Mouse (Mus musculus) thymus, postnatal 10 days (tissue): ENCODE data around the gene Ints7.

ENCODE experiments used
- DNase-seq, 2 experiments: peaks; one replicate each; pipeline ENCODE4 v3.0.0; 2021; ENCODE audit warnings: low spot score in 2 of 2

The Ints7 gene

GRCm38 (mm10) chr1:191575458-191576247, at the start of gene Ints7, which contains the start of gene Dtl:
TSS of gene Ints7 (plus strand) at chr1:191575636.
TSS of gene Dtl (minus strand) at chr1:191575544.
- peak; percentile 100 for DNase-seq

- no peak for DNase-seq
Measured at GRCm38 (mm10) chr1:191527089-191527488, 48.3 kb upstream of the Ints7 start.

- DNase-seq = peak; percentile 53 to 54
Measured at GRCm38 (mm10) chr1:191527921-191528612, 47.4 kb upstream of the Ints7 start.

DNA sequence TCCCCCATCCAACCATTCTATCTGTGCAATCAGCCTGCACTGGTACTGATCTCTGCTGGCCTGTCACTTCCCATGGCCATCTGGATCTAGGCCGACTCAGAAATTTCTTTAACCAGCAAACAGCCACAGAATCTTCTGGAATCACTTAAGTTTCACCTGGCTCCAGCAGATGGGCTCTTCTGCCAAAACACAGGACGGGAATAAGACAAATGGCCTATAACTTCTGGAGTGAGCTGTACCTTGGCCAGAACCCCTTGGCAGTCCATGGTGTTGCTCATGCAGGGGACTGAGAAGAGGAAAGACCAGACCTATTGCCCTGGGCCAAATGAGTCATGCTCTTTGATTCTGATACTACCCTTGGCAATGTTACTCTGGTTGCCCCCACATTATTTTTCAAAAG, 46.0 kb upstream of the Ints7 start:
- DNase-seq = no peak

DNA sequence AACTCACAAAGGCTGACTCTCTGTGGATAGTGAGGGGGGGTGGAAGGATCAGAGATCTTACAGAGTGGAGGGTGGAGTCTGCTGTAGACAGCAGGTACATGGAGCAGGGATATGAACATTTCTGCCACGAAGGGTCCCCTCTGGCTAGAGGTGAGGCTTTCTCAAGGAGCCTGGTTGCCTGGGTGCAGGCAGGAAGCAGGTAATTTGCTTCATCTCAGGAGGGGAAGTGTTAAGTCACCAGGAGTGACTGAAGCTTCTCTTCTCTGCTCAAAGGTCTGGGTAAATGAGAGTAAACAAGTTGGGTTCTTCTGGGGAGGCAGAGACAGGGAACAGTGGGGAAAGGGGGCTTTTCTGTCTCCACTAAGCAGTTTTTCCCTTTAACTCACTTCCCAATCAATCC, 44.4 kb upstream of the Ints7 start:
- no peak for DNase-seq

DNA sequence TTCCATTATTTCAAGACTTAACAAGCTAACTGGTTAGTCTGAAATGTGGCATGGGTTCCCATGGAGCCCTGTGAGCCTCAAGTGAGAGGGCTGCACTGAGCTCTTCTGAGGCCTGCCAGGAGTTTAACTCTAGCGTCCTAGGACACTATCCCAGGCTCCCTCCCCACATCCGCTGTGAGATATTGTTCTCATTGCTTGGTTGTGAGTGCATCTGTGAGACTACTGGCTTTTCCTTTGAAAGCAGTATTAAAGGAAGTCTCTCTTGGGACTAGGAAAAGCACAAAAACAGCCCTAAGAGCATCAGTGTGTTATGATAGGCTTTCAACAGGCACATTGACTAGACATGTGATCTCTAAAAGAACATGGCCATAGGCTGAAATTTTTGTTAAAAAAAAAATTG, 40.5 kb upstream of the Ints7 start:
- DNase-seq = no peak

- DNase-seq = no peak
Measured at GRCm38 (mm10) chr1:191540300-191540699, 35.1 kb upstream of the Ints7 start.

GRCm38 (mm10) chr1:191541014-191541413, 34.4 kb upstream of the Ints7 start:
- no peak for DNase-seq

DNA sequence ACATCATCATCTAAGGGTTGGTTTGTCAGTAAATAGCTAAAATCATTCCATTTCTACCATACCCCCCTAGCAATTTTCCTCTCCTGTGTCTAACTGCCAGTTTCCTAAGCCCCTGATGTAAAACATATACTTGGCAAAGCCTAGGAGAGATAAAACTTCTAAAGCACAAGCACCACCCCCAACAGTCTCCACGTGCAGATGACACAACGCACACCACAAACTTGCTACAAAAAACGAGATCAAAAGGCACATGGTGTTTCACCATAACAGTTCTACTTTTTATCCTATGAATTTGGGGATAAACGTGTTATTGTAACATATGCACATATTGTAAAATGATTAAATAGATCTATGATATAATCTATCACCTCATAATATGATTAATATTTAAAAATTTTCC, 33.8 kb upstream of the Ints7 start:
- peak in 1 of 2 experiments; percentile 18 for DNase-seq

DNA sequence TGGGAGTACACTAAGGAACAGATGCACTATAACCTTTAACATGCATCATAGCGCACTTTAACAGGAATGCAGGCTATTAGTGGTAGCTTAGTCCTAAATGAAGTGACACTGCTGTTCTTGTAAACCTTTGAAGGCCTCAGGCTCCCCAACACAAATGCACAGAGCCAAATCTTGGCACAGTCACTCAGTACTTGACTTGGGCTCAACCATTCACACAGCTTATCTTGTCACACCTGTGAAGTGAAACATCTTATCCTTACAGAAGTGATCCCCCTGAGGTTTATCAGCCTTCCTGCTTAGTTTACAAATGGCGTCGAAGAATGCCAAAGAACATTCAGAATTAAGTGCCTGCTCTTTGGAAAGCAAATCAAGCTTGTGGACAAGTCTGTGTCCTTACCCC, 31.7 kb upstream of the Ints7 start:
- DNase-seq = no peak

DNA sequence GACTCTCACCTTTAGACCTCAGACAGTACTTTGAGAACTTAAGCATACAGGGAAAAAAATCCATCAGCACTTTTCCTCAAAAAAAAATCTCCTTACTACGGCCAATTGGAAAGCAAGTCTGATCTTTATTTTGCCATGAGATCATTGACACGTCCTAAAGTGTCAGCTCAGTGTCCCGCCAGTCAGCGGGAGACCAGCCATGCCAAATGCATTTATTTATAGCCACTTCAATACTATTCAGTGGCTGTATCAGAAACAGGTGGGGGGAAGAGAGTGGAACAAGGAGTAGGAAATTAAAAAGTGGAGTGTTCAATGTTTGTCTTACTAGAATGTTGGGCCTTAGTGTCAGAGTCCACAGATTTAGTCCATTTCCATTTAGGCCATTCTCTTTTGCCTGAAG, 24.6 kb upstream of the Ints7 start:
- no peak for DNase-seq

DNA sequence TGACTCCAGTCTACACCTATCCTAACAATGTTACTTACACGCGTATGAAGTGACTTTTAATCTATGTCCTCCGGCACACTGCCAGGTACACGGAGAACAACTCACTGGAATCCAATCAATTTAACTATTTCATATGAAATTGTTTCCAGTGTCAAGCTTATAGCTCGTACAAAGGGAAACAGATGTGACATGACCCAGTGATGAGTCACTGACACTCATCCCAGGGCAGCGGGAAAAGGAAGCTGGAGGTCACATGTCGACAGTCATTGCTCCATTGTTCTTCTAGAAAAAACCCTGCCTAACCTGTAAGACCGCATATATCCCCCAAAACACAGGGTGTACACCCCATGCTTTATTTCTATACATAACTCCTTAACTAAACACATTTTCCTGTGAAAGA, 18.3 kb upstream of the Ints7 start:
- DNase-seq = no peak

DNA sequence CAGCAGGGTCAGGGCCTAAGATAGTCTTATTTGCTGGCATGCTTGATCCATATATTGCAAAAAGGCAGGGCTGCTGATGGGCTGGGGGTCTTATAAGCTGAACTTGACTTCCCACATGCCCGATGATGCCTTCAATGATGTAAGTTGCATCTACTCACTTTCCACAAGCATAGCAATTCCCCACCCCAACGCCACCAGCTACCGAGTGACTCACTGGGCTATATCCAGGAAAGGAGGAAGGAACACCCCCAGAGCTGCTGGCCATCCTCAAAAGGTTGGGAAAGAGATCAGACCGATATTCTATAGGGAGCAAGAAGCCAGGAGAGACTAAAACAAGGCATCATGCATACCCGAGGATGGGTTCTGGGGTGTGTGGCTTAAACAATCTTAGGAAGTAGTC, 15.7 kb upstream of the Ints7 start:
- no peak for DNase-seq

DNA sequence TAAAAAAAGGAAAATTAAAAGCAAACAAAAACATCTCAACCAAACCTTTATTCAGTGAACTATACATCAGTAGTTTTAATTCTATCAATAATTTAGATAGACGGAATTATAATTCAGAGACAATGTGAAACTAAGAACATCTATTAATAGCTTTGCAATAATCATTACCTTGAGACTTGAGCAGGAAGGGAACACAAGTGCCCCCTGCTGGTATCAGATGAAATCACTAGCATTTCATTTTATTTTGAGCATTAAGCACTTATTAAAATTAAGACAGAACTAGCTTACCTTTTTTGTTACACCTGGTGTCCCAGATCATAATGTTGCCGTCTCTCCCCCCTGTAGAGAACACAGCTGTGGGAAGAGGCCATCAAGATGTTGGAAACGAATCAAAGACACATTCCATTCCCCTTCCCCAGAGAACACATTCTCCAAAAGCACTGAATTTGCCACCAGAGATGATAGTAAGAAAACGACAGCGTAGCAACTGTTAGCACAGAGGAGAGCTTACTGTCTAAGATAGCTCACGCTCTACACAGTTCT, 12.5 kb upstream of the Ints7 start:
- DNase-seq = peak in 1 of 2 experiments; percentile 47

DNA sequence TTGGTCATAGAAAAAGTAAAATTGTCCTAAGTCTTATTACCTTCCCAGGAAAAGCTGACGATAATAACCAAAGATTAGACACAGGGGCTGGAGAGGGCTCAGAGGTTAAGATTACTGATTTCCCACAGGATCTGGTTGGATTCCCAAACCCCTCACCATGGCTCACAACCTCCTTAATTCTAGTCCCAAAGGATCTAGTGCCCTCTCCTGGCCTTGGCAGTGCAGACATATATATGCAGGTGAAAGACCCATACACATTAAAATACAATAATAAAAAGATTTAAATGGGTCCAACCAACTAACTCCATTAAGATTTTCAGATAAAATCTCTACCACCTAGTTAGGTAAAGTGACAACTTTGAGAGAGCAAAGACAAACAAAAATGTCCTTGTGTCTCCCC, 7.6 kb upstream of the Ints7 start:
- DNase-seq = peak in 1 of 2 experiments; percentile 19

GRCm38 (mm10) chr1:191569625-191570024, 5.8 kb upstream of the Ints7 start:
- no peak for DNase-seq

DNA sequence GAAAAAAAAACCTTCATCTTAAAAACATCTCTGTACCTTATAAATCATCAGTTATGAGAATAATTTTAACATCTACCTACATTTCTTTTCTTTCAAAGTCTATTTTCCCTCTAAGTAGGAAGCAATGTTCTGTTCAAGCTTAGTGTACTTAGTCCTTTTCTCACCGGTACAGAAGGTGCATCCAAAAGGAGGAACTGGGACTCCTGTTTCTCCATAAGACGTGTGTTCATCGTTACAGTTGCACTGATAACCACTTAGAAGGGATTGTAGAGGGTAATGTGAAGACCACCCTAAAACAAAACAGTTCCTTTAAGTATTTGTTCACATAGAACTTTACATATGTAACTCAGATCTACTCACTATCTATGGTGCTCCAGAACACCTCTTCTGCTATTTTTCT, 5.0 kb upstream of the Ints7 start:
- no peak for DNase-seq

GRCm38 (mm10) chr1:191573906-191574639, 1.4 kb upstream of the Ints7 start:
- DNase-seq = no peak

DNA sequence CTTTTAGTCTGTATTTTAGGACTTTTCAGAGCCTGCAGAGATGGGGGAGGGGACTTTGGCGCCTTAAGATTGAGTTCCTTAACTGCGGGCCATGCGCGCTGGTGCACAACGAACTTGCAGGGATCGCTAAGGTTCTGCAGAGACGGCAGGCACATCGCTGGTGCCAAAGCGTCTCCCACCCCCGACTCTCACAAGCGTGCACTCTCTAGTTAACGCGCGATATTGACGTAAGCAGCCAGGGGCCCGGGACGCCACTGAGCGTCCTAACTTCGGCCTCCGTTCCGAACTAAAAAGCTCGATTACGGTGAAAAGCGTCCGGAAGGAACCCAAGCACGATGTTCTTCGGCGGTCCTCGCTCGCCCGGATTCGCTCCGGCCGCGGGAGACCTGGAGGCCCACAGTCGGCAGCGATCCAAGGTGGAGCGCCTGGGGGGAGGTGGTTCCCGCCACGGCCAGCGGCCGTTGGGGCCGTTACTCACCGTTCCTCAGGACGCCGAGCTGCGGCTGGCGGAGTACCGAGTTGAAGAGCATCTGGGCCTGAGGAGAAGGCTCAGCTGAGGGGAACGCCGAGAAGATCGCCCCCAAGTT, 472 bp upstream of the Ints7 start:
- DNase-seq = peak; percentile 50 to 65

GRCm38 (mm10) chr1:191579524-191579923, 4.1 kb downstream of the Ints7 start:
- no peak for DNase-seq

DNA sequence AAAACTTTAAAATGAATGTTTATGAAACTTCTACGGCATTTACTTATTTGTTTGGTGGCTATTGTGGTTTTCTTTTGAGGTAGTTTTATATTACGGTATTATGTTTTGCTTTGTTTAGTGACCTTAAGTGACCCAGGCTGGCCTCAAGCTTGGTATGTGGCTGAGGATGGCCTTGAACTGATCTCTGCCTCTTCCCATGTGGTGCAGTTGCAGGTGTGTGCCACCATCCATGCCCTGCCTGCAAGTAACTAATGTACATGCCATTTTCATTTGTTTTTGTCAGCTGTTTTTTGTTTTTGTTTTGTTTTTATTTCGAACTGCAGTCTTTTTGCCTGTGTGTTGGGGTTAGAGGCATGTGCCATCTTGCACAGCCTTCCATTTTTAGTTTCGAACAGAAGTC, 6.2 kb downstream of the Ints7 start:
- no peak for DNase-seq

DNA sequence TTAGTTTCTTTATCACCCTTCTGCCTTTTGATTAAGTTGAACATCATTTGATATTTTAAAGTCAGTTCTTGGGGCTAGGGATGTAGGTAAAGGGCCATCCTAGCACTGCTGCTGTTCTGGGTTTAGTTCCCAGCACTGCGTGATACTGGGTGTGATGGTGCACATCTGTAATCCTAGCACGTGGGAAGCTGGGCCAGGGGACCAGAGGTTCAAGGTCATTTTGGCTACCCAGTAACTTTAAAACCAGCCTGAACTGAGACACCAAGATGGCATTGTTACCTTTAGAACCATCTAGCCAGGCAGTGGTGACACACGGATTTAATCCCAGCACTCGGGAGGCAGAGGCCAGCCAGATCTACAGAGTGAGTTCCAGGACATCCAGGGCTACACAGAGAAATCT, 8.4 kb downstream of the Ints7 start:
- DNase-seq = no peak
